Mouse (Mus musculus): ENCODE measurements around the gene Rab3b. TPM values are rescaled to one million over a fixed set of nuclear protein-coding genes. Genes with fewer than 3 reads are reported as not detected.
A peak's percentile ranks its signal among the peaks of the same experiment; 100 is the strongest.

Rab3b gene
- total RNA-seq, 2 experiments from 2014 or later: 46.2 to 48.3 TPM

DNA sequence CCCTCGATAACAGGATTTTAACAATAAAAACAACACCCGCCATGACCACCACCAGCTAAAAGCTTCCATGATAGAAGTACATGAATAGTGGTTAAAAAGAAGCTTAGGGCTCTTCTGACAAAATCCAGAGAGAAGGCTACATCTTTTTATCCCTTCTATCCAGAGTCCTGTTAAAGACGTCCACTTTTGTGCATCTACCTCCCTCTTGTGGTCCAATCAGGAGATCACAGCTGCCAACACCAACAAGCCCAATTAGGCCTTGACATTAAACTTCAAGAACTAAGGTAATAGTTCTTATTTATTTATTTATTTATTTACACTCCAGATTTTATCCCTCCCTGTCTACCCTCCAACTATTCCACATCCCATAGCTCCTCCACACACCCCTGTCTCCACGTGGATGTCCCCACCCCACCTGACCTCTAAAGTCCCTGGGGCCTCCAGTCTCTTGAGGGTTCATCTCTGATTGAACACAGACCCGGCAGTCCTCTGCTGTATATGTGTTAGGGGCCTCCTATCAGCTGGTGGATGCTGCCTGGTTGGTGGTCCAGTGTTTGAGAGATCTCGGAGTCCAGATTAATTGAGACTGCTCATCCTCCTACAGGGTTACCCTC, 97.7 kb downstream of the Rab3b start:
- Histone ChIP-seq H3K27ac (no peak overlapping the region), H3K4me3 (no peak overlapping the region)
- DNase-seq (ENCODE audit: low spot score in 2 of 2): peak; percentile 62 to 70
- TF ChIP-seq CTCF (conservative IDR thresholded peaks at IDR 0.05): peak; percentile 90

DNA sequence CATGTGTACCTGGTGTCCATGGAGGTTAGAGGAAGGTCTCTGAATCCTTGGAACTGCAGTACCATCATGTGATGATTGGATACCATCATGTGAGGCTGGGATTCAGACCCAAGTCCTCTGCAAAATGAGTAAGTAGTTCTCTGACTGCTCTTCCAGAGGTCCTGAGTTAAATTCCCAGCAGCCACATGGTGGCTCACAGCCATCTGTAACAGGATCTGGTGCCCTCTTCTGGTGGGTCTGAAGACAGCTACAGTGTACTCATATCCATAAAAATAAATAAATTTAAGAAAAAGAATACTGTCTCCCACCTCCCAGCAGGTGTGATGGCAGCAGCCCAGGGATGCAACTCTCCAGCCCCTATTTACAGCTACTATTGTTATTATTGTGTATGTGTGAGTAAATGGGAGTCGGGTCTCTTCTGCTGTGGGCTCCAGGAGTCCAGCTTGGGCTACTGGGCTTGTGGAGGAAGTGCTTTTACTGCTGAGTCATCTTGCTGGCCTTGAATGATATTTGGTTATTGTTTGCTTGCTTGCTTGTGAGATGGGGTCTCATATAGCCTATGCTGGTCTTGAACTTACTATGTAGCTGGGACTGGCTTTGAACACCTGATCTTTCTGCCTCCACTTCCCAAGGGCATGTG, 108.1 kb downstream of the Rab3b start:
- no peak; the same call in 1 of the 2 replicates for TF ChIP-seq CTCF (conservative IDR thresholded peaks at IDR 0.05)
- no peak for DNase-seq (ENCODE audit: low spot score in 2 of 2)
- no peak overlapping the region for H3K4me3 ChIP-seq
- no peak overlapping the region for H3K27ac ChIP-seq

DNA sequence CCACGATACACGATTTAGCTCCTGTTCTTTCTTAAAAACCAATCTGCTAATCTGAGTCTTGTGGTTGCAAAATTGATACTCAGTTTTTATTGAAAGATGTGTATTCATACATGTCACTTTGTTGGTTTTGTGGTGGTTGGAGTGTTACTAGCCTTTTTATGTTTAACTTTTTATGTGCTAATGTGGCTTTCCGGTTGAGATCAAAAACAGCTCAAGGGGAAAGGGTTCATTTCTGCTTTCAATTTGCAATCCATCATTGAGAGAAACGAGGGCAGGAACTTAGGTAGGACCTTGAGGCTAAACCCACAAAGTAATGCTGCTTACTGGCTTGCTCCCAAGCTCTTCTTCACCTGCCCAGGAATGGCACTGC, 108.6 kb downstream of the Rab3b start:
- DNase-seq (ENCODE audit: low spot score in 2 of 2): no peak
- Histone ChIP-seq H3K27ac (no peak overlapping the region), H3K4me3 (no peak overlapping the region)
- TF ChIP-seq CTCF (conservative IDR thresholded peaks at IDR 0.05): no peak

- DNase-seq (ENCODE audit: low spot score in 2 of 2): no peak
- no peak overlapping the region for H3K4me3 ChIP-seq
- H3K27ac ChIP-seq: no peak overlapping the region
- no peak for TF ChIP-seq CTCF (conservative IDR thresholded peaks at IDR 0.05)
Observed at GRCm38 (mm10) chr4:108989430-108989829, 110.6 kb downstream of the Rab3b start.

GRCm38 (mm10) chr4:108990032-108990431, 111.2 kb downstream of the Rab3b start:
- TF ChIP-seq CTCF (conservative IDR thresholded peaks at IDR 0.05): no peak
- no peak for DNase-seq (ENCODE audit: low spot score in 2 of 2)
- Histone ChIP-seq H3K4me3 (no peak overlapping the region), H3K27ac (no peak overlapping the region)

- Histone ChIP-seq H3K4me3 (no peak overlapping the region), H3K27ac (no peak overlapping the region)
- no peak for DNase-seq (ENCODE audit: low spot score in 2 of 2)
- no peak for TF ChIP-seq CTCF (conservative IDR thresholded peaks at IDR 0.05)
Observed at GRCm38 (mm10) chr4:108990571-108990970, 111.7 kb downstream of the Rab3b start.

DNA sequence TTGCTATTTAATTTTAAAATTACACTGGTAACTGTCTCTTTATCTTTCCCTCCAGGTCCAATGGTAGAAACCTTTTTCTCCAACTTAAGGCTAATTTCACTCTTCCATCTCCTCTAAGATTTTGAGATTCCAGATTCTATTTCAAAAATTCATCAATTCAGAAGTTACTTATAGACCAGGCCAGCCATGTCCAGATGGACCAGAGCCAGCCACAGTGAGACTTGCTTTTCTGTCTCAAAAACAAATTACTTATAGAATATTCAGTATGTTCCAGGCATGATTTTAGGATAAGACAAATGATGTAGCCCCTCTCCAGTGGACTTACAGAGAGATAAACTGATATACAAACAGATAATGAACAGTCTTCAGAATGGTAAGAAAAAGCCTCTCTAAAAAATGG, 112.9 kb downstream of the Rab3b start:
- H3K4me3 ChIP-seq: no peak overlapping the region
- DNase-seq (ENCODE audit: low spot score in 2 of 2): no peak
- H3K27ac ChIP-seq: no peak overlapping the region
- TF ChIP-seq CTCF (conservative IDR thresholded peaks at IDR 0.05): no peak

Other genes with a start within 250 kb of the Rab3b start
- gene 3110021N24Rik, start 159.4 kb upstream of the Rab3b start, total RNA-seq (2021): 1 to 10 TPM in 1 of 2 experiments, under 1 TPM in 1; 0.88 to 1.4 TPM
- 10 to 100 TPM; 53.6 to 58.4 TPM for gene Zfyve9, start 98.3 kb upstream of the Rab3b start, total RNA-seq (2021)
- gene Btf3l4, start 45.4 kb upstream of the Rab3b start, total RNA-seq (2021): 10 to 100 TPM; 87.9 to 89.4 TPM
- 10 to 100 TPM; 32.3 to 33.8 TPM for gene Txndc12, start 44.5 kb upstream of the Rab3b start, total RNA-seq (2021)
- gene Kti12, start 31.3 kb upstream of the Rab3b start, total RNA-seq (2021): 10 to 100 TPM; 18.1 to 18.9 TPM
- gene A730015C16Rik, start 30.4 kb upstream of the Rab3b start, total RNA-seq (2021): not detected
- 100 to 1,000 TPM; 121 to 130 TPM for gene Nrd1, start 121.6 kb downstream of the Rab3b start, total RNA-seq (2021)